Mouse (Mus musculus) G1E-ER4 (cell line): ENCODE data around the gene Dnajb11. TPM values are rescaled to one million over a fixed set of nuclear protein-coding genes. Genes with fewer than 3 reads are reported as not detected.

Experiments used
- GATA1 ChIP-seq: IDR thresholded peaks from one replicate; pipeline ENCODE4 v1.8.0; 2012; ENCODE audit warnings: low read length, inconsistent platforms
- polyA plus RNA-seq: library from polyadenylated mRNA; stranded (reverse); fragments of >175 nt; gene quantifications from 2 replicates; pipeline ENCODE4 v1.2.3, GENCODE M21; 2012

The Dnajb11 gene
- polyA plus RNA-seq, result 29.1 and 44.1 TPM in 2 replicates

GRCm38 (mm10) chr16:22857431-22858113 lies at the start of gene Dnajb11, which contains the start of gene Tbccd1:
TSS of gene Dnajb11 (plus strand) at chr16:22857845.
TSS of gene Tbccd1 (minus strand) at chr16:22857669.
- TF ChIP-seq GATA1, result no peak

DNA sequence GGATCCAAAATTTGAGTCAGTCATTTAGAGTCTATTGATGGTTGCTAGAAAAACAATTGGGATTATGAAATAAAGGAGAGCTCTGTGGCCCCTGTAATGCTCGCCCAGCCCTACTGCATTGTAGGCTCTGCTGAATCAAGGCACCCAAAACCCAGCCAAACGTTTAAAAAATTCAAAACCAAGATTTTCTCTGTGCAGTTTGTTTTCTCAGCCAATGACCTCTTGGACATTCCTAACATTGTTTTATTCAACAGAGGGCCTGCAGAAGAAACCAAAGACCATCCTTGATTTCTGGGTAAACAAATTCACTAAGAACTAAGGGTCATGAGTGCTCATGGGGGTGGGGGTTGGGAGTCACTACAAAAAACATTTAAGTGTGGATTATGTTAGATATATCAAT lies 46.2 kb upstream of the Dnajb11 start, which contains the start of gene Crygs:
Crygs (minus strand) TSS at position 101 of the 400 bp plus-strand sequence.
- TF ChIP-seq GATA1, result no peak

DNA sequence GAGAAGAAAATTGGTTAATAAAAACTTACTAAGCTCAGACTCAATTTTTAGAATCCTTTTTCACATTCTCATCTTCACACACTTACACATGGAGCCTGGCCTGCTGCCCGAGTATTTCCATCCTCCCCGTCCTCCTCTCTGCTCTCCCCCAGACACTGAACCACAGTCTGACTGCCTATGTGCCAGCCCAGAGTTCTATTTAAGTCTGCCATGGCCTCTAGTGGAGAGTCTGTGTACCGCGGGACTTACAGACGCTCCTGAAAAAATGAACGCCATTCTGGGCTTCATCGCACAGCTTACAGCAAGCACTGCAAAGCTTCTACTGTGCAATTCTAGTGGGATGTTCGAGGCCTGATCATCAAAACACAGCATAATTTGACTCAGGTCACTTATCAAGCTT lies 36.9 kb upstream of the Dnajb11 start:
- TF ChIP-seq GATA1, result no peak

- no peak for TF ChIP-seq GATA1
Measured at GRCm38 (mm10) chr16:22832932-22833525, 24.6 kb upstream of the Dnajb11 start.

DNA sequence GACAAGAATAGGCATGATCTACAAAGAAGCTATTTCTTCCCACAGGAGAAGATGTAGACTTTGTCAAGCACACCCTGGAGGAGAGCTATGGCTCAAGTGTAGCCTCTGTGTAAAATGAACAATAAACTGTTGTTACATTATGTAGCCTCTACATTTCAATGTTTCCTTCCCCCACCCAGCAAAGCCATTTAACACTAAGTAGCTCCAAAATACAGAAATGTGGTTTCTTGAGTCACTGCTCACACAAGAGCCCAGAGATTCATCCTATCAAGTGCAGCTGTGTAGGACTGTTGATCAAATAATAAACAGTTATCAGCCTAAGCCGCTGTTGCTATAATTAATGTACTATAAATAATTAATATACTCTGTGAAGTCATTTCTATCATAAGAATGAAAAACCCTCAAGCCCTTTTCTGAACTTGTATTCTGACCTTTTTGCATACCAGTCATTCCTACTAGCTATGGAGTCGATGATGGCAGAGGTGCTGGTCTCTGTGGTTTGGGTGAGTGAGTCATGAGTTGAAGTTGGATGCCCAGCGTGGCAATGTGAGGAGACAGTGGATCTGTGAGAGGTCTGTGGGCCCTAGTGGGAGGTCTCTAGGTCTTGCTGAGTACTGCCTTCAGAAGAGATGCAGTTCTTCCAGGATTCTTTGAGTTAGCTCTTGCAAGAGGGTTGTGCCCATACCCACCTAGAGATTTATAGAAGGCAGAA lies 18.3 kb upstream of the Dnajb11 start:
- TF ChIP-seq GATA1, result no peak

GRCm38 (mm10) chr16:22842871-22843270 lies 14.8 kb upstream of the Dnajb11 start:
- TF ChIP-seq GATA1, result no peak

- no peak for TF ChIP-seq GATA1
Measured at GRCm38 (mm10) chr16:22844061-22844801, 13.4 kb upstream of the Dnajb11 start.

DNA sequence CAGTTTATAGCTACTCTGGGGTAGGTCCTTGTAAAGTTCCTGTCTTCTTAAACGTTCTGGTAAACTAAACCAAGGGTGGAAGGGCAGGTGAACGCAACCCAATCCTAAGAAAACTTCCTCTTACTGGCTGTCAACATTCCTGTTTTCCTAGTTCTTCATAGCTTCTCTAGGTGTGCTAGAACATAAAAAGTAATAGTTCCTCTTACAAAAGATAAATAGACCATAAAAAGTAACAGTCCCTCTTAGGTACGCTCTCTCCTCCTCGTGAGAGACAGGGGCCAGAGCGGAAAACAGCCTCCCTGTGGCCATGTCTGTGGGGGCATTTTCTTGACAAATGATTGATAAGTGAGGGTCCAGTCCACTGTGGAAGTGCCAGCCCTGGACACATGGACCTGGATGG lies 12.8 kb upstream of the Dnajb11 start:
- no peak for TF ChIP-seq GATA1

GRCm38 (mm10) chr16:22845481-22845880 lies 12.2 kb upstream of the Dnajb11 start:
- TF ChIP-seq GATA1, result no peak

DNA sequence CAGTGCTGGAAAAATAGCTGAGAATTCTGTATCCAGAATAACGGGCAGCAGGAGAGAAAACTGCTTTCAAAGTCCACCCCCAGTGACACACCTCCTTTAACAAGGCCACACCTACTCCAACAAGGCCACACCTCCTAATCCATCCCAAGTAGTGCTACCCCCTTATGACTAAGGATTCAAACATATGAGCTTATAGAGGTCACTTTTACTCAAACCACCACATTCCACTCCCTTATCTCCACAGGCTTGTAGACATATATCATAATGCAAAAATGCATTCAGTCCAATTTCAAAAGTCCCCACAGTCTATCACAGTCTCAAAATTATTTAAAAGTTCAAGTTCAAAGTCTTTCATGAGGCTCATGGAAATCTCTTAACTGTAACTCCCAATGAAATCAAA lies 10.0 kb upstream of the Dnajb11 start:
- no peak for TF ChIP-seq GATA1

- TF ChIP-seq GATA1, result no peak
Measured at GRCm38 (mm10) chr16:22848331-22848730, 9.3 kb upstream of the Dnajb11 start.

- TF ChIP-seq GATA1, result no peak
Measured at GRCm38 (mm10) chr16:22852709-22853108, 4.9 kb upstream of the Dnajb11 start.

DNA sequence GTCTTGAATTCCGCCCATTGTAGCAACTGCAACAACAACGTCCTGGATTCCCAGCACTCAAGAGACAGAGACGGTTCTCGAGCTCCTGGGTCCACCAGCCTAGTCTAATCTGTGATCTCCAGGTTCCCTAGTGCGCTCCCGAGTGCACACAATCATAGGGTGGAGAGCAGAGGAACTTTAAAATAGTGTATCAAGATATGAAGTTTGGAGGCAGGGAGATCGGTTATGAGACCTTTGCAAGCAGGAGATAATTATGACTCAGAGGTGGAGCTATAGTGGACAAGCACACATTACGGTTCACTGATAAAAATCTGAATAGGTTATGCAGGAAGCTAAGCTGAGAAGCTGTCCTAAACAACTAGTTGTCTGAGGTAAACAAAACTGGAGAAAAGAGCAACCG lies 872 bp upstream of the Dnajb11 start:
- peak; percentile 32 for TF ChIP-seq GATA1

GRCm38 (mm10) chr16:22872397-22872796 lies 14.8 kb downstream of the Dnajb11 start:
- TF ChIP-seq GATA1, result no peak

- TF ChIP-seq GATA1, result no peak
Measured at GRCm38 (mm10) chr16:22873369-22873768, 15.7 kb downstream of the Dnajb11 start.

GRCm38 (mm10) chr16:22876218-22877043 lies 18.8 kb downstream of the Dnajb11 start:
- TF ChIP-seq GATA1, result no peak
